10 mouse cellular contexts compared by ENCODE assay signal in the genomic region with DNA sequence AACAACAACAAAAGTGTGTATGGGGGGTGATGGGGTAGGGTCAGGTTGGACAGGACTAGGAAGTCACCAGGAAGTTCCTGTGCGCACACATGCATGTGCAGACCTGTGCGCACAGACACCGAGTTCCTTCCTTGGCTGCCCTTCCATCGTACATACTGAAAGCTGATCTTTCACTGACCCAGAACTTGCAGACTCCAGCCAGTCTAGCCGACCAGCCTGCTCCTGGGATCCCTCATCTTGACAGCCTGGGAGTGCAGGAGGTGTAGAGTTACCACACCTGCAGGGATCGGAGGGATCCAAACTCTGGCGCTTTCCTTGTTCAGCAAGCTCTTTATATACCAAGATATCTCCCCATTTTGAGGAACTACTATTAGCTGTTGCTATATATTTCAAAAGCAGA.
DNase-seq lines count a peak whose midpoint lies in the region; ATAC-seq lines count a peak whose summit lies in the region.
"Had no signal": no experiment of that assay in that cellular context is flagged by ENCODE, and none has a peak within 500 bp of the region (broad histone marks: within the 10 kb centered on the region; RNA-seq: fewer than 3 reads in every experiment).

No protein-coding gene starts in this region.

- no peaks in the 10 kb centered on the region for H3K27me3 ChIP-seq in hindbrain, embryonic 13.5 days
- H3K27me3 ChIP-seq in hindbrain, embryonic 16.5 days (replicated peaks; ENCODE audit: control insufficient read depth, insufficient read depth, low read length) = no peaks in the 10 kb centered on the region
- H3K27me3 ChIP-seq in limb, embryonic 13.5 days = no peaks in the 10 kb centered on the region
- H3K27me3 ChIP-seq: midbrain, embryonic 15.5 days had no signal

- 0 out of 2 replicates have a peak, but pooled peaks have one; percentile 36 for ATAC-seq in hindbrain, embryonic 13.5 days (ENCODE audit: low FRiP score)
- no peak for ATAC-seq in hindbrain, embryonic 16.5 days
- ATAC-seq in limb, embryonic 13.5 days (ENCODE audit: low FRiP score, low read depth) = peak; percentile 57; the same call in 1 of the 2 replicates
- ATAC-seq: midbrain, embryonic 15.5 days had no signal

- intact Hi-C loops in left cerebral cortex, postnatal 10 days (cut with DNase I) = no loop called here

- no peak overlapping the region for H3K4me3 ChIP-seq in hindbrain, embryonic 13.5 days
- no peak overlapping the region for H3K4me3 ChIP-seq in hindbrain, embryonic 16.5 days (ENCODE audit: low read length)
- no peak overlapping the region for H3K4me3 ChIP-seq in limb, embryonic 13.5 days
- H3K4me3 ChIP-seq: left cerebral cortex, adult 2 months; midbrain, embryonic 15.5 days had no signal

- no peak overlapping the region for H3K27ac ChIP-seq in hindbrain, embryonic 13.5 days
- H3K27ac ChIP-seq in hindbrain, embryonic 16.5 days (ENCODE audit: low read depth, low read length) = no peak overlapping the region
- H3K27ac ChIP-seq in limb, embryonic 13.5 days = peak overlapping the region; percentile 62
- H3K27ac ChIP-seq: left cerebral cortex, adult 2 months; midbrain, embryonic 15.5 days had no signal

- H3K9ac ChIP-seq in hindbrain, embryonic 13.5 days = no peak overlapping the region
- no peak overlapping the region for H3K9ac ChIP-seq in hindbrain, embryonic 16.5 days (ENCODE audit: low read depth, low read length)
- H3K9ac ChIP-seq in limb, embryonic 13.5 days = no peak overlapping the region
- H3K9ac ChIP-seq: midbrain, embryonic 15.5 days had no signal

- peak; percentile 34 to 54 for DNase-seq in cerebellum, postnatal 14 days
- peak; percentile 35 for DNase-seq in embryo, embryonic 9.5 days (ENCODE audit: extremely low spot score)
- DNase-seq in spleen, adult 18-20 months = no peak
- DNase-seq in left cerebral cortex, postnatal 10 days (ENCODE audit: extremely low spot score in 1 of 2, low spot score in 2 of 2) = no peak
- DNase-seq: thymus, postnatal 36 days had no signal

- WGBS in hindbrain, embryonic 13.5 days = 88% methylated on average over 7 of the region's 7 CpGs
- 77% methylated on average over 7 of the region's 7 CpGs for WGBS in hindbrain, embryonic 16.5 days
- WGBS in limb, embryonic 13.5 days = 28% methylated on average over 7 of the region's 7 CpGs

- H3K4me2 ChIP-seq in hindbrain, embryonic 13.5 days = no peak overlapping the region
- H3K4me2 ChIP-seq in hindbrain, embryonic 16.5 days (ENCODE audit: low read length) = no peak overlapping the region
- H3K4me2 ChIP-seq in limb, embryonic 13.5 days (replicated peaks) = no peak overlapping the region
- H3K4me2 ChIP-seq: midbrain, embryonic 15.5 days had no signal

- H3K4me1 ChIP-seq in hindbrain, embryonic 13.5 days (replicated peaks) = 0 out of 2 replicates have a peak, but pooled peaks cover 5% of the 10 kb centered on the region
- H3K4me1 ChIP-seq in hindbrain, embryonic 16.5 days (ENCODE audit: control insufficient read depth, insufficient read depth, low read depth, low read length) = no peaks in the 10 kb centered on the region
- peaks cover 15% of the 10 kb centered on the region for H3K4me1 ChIP-seq in limb, embryonic 13.5 days
- H3K4me1 ChIP-seq: midbrain, embryonic 15.5 days had no signal

- peaks cover 3% of the 10 kb centered on the region; the same call in 1 of the 2 replicates for H3K36me3 ChIP-seq in hindbrain, embryonic 13.5 days
- H3K36me3 ChIP-seq in hindbrain, embryonic 16.5 days (ENCODE audit: control insufficient read depth, insufficient read depth, low read length) = no peaks in the 10 kb centered on the region
- peaks cover 22% of the 10 kb centered on the region for H3K36me3 ChIP-seq in limb, embryonic 13.5 days
- H3K36me3 ChIP-seq: midbrain, embryonic 15.5 days had no signal

- H3K9me3 ChIP-seq in hindbrain, embryonic 13.5 days = no peaks in the 10 kb centered on the region
- H3K9me3 ChIP-seq in hindbrain, embryonic 16.5 days (ENCODE audit: control insufficient read depth, low read length) = no peaks in the 10 kb centered on the region
- H3K9me3 ChIP-seq in limb, embryonic 13.5 days = no peaks in the 10 kb centered on the region
- H3K9me3 ChIP-seq: midbrain, embryonic 15.5 days had no signal

Comparison
In these comparisons a context has a peak if more than half of its experiments do, and no peak if none do; other contexts are left out.
1. DNase-seq: peak in cerebellum, postnatal 14 days (2 of 2) and embryo, embryonic 9.5 days (single experiment); none in spleen, adult 18-20 months (0 of 2) and left cerebral cortex, postnatal 10 days (0 of 2).